Mouse (Mus musculus) left cerebral cortex, adult 9 months (tissue): ENCODE data around the gene Ehmt1.

Experiments
- DNase-seq, 2 experiments: peaks; one replicate each; pipeline ENCODE4 v3.0.0; 2022; ENCODE audit warnings: low spot score in 2 of 2

Gene Ehmt1

GRCm38 (mm10) chr2:24805621-24806020 lies 113.8 kb downstream of the Ehmt1 start:
- DNase-seq: no peak

DNA sequence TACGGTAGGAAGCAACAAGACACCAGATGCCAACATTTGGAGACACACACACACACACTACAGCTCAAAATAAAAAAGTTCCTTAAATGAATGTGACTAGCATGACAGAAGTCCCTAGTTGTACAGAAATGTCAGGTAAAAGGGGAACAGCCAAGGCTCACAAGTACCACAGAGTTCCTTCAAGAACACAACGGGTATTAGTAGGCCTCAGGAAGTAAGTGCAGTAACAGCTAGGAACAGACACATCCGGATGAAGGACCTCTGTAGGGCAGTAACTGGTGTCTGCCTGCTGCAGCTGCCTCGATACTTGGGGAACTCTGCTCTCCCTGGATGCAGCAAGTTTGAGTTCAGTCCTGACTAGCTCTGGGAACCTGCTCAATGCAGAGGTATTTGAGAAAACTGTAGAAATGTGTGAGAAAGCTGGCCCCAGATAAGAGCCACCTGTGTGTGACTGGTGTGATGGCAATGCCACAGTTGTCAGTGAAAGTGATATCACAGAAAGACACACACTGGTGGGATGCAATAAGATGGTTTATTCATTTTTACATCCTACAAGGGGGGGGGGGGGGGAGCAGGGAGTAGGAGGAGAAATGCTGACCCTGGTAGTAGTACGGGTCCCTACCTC lies 122.5 kb downstream of the Ehmt1 start:
- no peak for DNase-seq

DNA sequence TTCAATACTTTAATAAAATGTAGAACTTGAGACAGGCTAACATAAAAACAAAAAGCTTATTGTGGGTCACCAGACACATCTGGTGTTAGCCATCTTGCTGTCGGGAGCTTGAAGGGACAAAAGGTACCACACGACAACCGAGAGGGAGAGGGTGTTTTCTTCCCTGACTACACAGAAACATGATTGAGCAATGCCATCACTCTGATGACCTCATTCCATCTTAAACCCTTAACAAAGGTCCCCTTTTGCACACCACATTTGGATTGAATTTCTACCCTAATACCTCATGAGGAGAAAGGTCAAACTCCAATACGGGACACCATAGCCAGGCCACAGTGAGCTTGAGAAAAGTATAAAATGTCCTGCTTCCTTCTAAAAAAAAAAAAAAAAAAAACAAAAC lies 132.2 kb downstream of the Ehmt1 start:
- no peak for DNase-seq

DNA sequence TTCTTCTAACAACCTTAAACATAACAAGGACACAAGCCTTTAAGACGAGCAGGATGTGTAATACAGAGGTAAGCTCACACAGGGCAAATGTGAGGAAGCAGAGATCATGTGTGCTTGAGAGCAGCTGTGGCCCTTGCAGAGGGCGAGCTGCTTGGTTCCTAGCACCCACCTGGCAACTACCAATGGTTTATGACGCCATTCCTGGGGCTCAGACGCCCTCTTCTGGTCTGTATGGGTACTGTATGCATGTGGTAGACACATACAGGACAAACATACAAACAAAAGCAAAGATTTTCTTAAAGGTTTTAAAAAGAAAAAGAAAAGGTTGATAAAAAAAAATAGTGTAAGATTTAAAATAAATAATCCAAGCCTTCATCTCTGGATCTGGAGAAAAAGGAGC lies 138.2 kb downstream of the Ehmt1 start:
- no peak for DNase-seq

DNA sequence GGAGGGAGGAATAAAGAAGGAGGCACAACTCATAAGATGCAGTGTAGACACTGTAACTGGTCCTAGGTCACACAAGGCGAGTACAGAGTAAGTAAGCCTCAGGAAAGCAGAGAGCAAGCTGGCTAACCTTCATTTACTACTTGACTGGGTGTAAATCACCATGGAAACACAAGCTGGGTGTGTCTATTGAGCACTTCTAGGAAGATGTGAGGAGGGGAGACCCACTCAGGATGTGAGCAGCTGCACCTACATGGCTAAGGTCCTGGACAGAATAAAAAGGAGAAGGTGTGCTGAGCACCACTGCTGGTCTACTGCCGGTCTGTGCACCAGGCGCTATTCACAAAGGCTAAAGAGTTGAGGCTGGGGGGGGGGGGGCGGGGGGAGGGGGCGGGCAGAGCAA lies 142.6 kb downstream of the Ehmt1 start:
- DNase-seq: no peak

DNA sequence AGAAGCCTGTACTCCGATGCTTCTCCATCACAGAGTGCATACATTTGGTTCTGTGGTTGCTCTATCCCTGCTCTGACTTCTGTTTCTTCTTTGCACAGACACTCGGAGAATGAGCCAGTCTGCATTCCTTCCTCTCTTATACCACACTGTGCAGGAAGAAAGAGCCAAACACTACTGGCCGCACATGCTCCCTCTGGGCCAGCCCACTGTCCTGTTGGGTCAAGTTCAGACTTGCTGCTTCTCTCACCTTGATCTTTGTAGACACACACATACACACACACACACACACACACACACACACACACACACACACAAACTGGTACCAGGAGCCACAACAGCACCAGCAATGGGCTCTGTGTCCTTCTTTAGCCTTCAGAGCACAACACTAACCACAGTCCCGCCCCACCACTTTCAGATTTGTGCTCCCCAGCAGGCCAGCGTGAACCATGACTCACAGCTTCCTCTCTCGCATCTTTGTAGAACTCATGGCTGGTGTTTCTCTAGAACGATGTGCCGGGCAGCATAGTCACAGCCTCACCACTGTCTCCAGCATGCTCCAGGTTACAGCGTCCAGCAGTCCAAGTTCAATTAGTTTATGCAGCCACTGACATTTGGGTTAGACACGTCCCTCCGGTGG lies 143.3 kb downstream of the Ehmt1 start:
- DNase-seq: no peak

DNA sequence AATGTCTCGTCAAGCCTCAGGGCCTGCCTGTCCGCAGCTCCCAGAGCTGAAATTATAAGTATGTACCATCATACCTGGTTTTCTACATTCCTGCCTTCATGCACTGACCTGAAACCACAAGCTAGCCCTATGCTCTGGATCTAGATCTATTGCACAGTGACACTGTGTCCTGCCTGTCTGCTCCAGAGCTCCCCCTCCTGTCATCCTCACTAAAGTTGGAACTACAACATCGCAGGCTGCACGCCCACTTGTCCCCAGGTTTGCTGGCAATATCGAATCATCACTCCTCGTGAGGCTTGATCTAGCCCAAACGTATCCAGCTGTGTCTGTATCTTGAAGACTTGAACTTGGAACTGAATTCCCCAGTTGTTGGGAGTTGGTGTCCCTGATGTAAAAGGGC lies 144.6 kb downstream of the Ehmt1 start:
- no peak for DNase-seq

DNA sequence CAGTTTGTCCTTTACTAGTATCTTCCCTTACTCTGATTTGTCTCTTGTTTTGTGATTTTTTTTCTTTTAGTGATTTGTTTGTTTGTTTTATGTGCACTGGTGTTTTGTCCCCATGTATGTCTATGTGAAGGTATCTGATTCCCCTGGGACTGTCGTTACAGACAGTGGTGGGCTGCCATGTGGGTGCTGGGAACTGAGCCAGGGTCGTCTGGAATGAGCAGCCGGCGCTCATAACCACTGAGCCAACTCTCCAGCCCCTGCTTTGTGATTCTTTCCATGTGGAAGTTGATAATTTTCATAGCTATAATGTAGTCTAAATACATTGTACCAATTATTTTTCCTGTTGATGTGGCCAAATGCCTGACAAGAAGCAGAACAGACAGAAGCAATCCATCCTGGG lies 148.6 kb downstream of the Ehmt1 start:
- no peak for DNase-seq

DNA sequence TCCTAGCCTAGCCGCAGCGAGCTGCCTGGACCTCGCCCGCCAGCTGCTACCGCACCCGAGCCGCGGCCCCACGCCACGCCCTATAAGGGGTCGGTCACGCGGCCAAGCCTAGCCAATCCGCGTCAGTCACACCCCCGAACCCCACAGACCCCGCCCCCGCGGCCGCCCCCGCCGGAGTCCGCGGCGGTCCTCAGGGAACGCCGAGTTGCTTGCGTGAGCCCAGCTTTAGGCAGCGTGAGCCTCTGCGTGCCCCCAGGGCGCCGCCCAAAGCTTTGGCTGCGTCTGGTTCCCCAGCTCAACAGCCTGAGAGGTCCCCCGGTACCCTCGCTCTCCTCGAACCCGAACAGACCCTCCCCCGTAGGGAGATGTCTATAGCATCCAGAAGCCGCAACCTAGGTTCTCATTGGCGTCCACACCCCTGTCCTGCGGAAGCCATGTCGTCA lies 156.3 kb downstream of the Ehmt1 start, which contains the start of gene Cacna1b:
Gene Cacna1b (minus strand): TSS at position 38 of the 443 bp plus-strand sequence.
- DNase-seq: peak; percentile 77 to 93

- peak in 1 of 2 experiments; percentile 51 for DNase-seq
These were observed 156.9 kb downstream of the Ehmt1 start for GRCm38 (mm10) chr2:24762446-24762960.

DNA sequence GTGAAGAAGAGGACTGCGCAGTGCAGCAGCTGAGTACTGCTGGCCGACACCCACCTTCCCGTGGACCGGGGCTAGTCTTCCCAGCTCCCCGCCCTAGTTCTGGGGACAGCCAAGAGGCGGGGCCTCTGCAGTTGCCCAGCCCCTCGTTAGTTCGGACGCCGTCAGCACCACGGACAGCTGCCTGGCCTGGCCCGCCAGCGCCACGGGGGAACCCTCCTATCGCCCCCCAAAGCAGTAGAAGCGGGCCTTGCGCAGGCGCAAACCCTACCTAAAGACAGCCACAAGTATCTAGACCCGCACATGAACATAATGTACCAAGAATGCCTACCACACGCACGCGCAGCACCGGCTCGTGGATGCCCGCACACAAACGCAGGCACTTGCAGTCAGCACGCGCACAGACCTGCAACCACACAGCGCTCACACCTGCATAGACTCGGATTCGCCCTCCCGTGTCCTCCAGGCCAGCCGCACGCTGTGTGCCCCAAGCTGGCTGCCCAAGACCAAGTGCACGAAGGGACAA lies 157.4 kb downstream of the Ehmt1 start:
- peak; percentile 40 to 66 for DNase-seq

GRCm38 (mm10) chr2:24755276-24755675 lies 164.1 kb downstream of the Ehmt1 start:
- DNase-seq: peak in 1 of 2 experiments; percentile 72

- no peak for DNase-seq
These were observed 166.8 kb downstream of the Ehmt1 start for GRCm38 (mm10) chr2:24752599-24752998.

DNA sequence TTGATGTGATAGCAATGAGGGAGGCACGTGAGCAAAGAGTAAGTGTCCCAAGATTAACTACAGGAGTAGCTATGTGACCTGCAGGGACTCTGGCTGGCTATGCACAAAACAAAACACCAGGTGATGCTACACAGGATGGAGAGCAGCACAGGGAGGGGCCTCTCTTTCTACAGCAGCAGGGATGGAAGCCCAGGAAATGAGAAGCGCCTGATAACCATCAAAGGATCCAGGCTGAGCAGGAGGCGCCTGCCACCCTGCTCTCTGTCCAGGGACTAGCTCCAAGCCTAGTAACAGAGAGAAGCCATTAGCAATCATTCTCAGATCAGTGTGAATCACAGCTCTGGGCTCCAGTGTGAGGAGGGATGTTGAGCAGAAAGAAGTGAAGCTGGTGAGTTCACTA lies 169.4 kb downstream of the Ehmt1 start:
- no peak for DNase-seq

DNA sequence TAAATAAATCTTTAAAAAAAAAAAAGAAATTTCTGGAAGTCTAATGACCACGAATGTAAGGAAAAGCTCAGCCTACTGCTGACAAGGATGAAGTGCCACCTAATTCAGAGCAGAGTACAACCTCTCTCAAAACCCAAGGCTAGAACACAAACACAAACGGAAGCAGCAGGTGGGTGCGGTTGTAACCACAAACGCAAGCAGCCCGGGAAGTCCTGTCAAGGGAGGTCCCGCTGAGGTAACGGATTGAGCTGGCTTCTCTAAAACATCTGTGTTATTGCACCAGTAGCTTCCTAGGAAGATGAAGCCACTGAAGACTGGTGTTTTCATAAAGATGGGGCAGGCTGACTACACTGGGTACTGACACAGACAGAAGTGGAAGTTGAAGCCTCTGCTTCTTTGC lies 171.5 kb downstream of the Ehmt1 start:
- DNase-seq: no peak
